In the genomic region with DNA sequence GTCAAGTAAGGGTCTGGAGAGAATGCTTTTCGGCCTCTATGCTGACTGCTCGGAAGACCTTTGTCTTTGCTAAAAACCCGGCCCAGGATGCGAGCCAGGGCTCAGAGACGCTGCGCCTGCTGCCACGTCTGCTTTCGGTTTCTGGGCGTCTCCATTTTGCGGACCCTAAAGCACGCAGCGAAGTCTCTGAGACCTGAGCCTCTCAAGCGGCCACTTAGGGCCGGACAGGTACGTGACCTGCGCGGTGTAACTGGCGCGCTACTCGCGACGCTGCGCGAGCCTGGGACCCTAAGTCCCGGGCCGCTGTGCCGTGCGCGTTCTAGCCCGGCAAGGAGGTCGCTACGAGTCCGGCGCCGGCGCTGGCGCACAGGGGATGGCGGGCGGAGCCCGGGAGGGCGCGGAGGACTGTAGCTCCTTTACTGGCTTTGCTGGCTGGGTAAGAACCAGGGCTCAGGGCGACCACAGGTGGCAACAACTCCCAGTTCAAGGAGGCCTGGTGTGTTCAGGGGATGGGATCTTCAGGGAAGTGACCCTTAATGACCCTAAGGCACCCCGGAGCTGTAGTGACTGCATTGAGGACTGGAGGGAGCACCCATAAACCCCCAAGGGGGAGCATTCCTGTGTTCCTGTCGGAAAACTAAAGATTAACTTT, we compare ENCODE assay signal across 8 mouse cellular contexts. TPM values are rescaled to one million over a fixed set of nuclear protein-coding genes. Genes with fewer than 3 reads are reported as not detected.
DNase-seq lines count a peak whose midpoint lies in the region; ATAC-seq lines count a peak whose summit lies in the region.

Gene Cflar (plus strand): TSS at position 144 of the 652 bp plus-strand sequence.

- no peaks in the 10 kb centered on the region for H3K9me3 ChIP-seq in limb, embryonic 15.5 days
- no peaks in the 10 kb centered on the region for H3K9me3 ChIP-seq in midbrain, embryonic 16.5 days (replicated peaks; ENCODE audit: control insufficient read depth, low read length, poor library complexity, severe bottlenecking)

- under 1% methylated on average over 44 of the region's 45 CpGs for WGBS in limb, embryonic 15.5 days
- under 1% methylated on average over 45 of the region's 45 CpGs for WGBS in midbrain, embryonic 16.5 days

- peaks cover 11% of the 10 kb centered on the region; the same call in 1 of the 2 replicates for H3K36me3 ChIP-seq in limb, embryonic 15.5 days
- no peaks in the 10 kb centered on the region for H3K36me3 ChIP-seq in midbrain, embryonic 16.5 days (ENCODE audit: control insufficient read depth, insufficient read depth, low read length)

- H3K27me3 ChIP-seq in limb, embryonic 15.5 days = no peaks in the 10 kb centered on the region
- H3K27me3 ChIP-seq in midbrain, embryonic 16.5 days (ENCODE audit: control insufficient read depth, insufficient read depth, low read depth, low read length) = no peaks in the 10 kb centered on the region

- peak; percentile 93 for DNase-seq in 3134 (ENCODE audit: extremely low read depth, insufficient read length, low spot score)
- DNase-seq in adrenal gland, adult 8-10 months = peak; percentile 65
- peak; percentile 79 for DNase-seq in embryo, embryonic 9.5 days (ENCODE audit: extremely low spot score)
- DNase-seq in heart, adult 11 months = peak; percentile 97
- peak; percentile 76 for DNase-seq in kidney, adult 11 months
- peak; percentile 55 to 68 for DNase-seq in spleen, postnatal 14 days (ENCODE audit: low spot score in 2 of 2)

- peak within 1 kb of the TSS; percentile 99 for H3K27ac ChIP-seq in limb, embryonic 15.5 days
- peak within 1 kb of the TSS; percentile 79 for H3K27ac ChIP-seq in midbrain, embryonic 16.5 days (ENCODE audit: low read length)

- H3K4me3 ChIP-seq in limb, embryonic 15.5 days = peak within 1 kb of the TSS; percentile 64
- peak within 1 kb of the TSS; percentile 65 for H3K4me3 ChIP-seq in midbrain, embryonic 16.5 days (ENCODE audit: low read depth, low read length)

- H3K9ac ChIP-seq in limb, embryonic 15.5 days = peak within 1 kb of the TSS; percentile 83
- H3K9ac ChIP-seq in midbrain, embryonic 16.5 days (ENCODE audit: low read depth, low read length) = peak within 1 kb of the TSS; percentile 80

- ATAC-seq in limb, embryonic 15.5 days (ENCODE audit: insufficient number of reproducible peaks, low FRiP score, low TSS enrichment, low read depth) = peak; percentile 48
- ATAC-seq in midbrain, embryonic 16.5 days = peak; percentile 90

- H3K4me2 ChIP-seq in limb, embryonic 15.5 days = peak within 1 kb of the TSS; percentile 45
- peak within 1 kb of the TSS; percentile 83 for H3K4me2 ChIP-seq in midbrain, embryonic 16.5 days (ENCODE audit: low read length)

- peaks cover 28% of the 10 kb centered on the region for H3K4me1 ChIP-seq in limb, embryonic 15.5 days
- H3K4me1 ChIP-seq in midbrain, embryonic 16.5 days (ENCODE audit: control insufficient read depth, insufficient read depth, low read length) = peaks cover 9% of the 10 kb centered on the region

RNA-seq across cellular contexts. Expression of gene Cflar, which starts in this region (rescaled TPM):
- total RNA-seq in adrenal gland, adult 8-10 months (2022) = 100 to 1,000 TPM; 108 to 144 (median 125) TPM
- polyA plus RNA-seq in limb, embryonic 15.5 days (2015; fragmentation: Nextera tagmentation; extraction: Ambion mirVana) = 40.5 and 41.2 TPM in 2 replicates
- polyA plus RNA-seq in midbrain, embryonic 16.5 days (2015; fragmentation: Nextera tagmentation; extraction: Ambion mirVana) = 11.1 and 19.9 TPM in 2 replicates

Comparison
In these comparisons a context has a peak if more than half of its experiments do, and no peak if none do; other contexts are left out.
1. Peak in every context shown above with its lines: DNase-seq, ATAC-seq, H3K4me3 ChIP-seq and H3K27ac ChIP-seq.